Mouse (Mus musculus) G1E (cell line): ENCODE measurements around the gene Kcnk2. TPM values are rescaled to one million over a fixed set of nuclear protein-coding genes. Genes with fewer than 3 reads are reported as not detected.

Experiments
- ATAC-seq: 2 replicates; pipeline ENCODE4 v1.8.0; 2016; ENCODE audit warnings: mild to moderate bottlenecking; ENCODE audit not compliant: insufficient number of reproducible peaks, poor library complexity, low FRiP score, severe bottlenecking; ENCODE audit errors: extremely low read depth
- DNase-seq: peaks from one replicate; pipeline ENCODE4 v3.0.0; 2012; ENCODE audit warnings: low spot score
- H3K27me3 ChIP-seq: 2 replicates; pipeline ENCODE4 v1.6.1; 2012; ENCODE audit warnings: mild to moderate bottlenecking, low read length, inconsistent platforms; ENCODE audit not compliant: insufficient read depth
- H3K36me3 ChIP-seq: replicated peaks from 2 replicates; pipeline ENCODE3; 2012; ENCODE audit warnings: mild to moderate bottlenecking, inconsistent platforms
- H3K4me1 ChIP-seq: 2 replicates; pipeline ENCODE4 v1.6.1; 2012; ENCODE audit warnings: low read depth, low read length, inconsistent platforms, mixed read lengths; ENCODE audit not compliant: insufficient read depth
- H3K4me3 ChIP-seq: 2 replicates; pipeline ENCODE4 v1.5.1; 2012; ENCODE audit warnings: low read depth, mild to moderate bottlenecking, inconsistent platforms, low read length, moderate library complexity, mixed read lengths
- H3K9me3 ChIP-seq: replicated peaks from 2 replicates; pipeline ENCODE4 v1.6.1; 2012; ENCODE audit warnings: inconsistent platforms
- CTCF ChIP-seq: IDR thresholded peaks from 2 replicates; pipeline ENCODE4 v1.5.1; 2012; ENCODE audit warnings: low read depth, low read length, inconsistent platforms, mixed read lengths
- GATA1 ChIP-seq: IDR thresholded peaks from 2 replicates; pipeline ENCODE4 v1.6.1; 2012; ENCODE audit warnings: borderline replicate concordance, low read length, inconsistent platforms, mixed read lengths
- GATA2 ChIP-seq: IDR thresholded peaks from 2 replicates; pipeline ENCODE4 v1.6.1; 2012; ENCODE audit warnings: low read depth, low read length, inconsistent platforms, borderline replicate concordance
- POLR2AphosphoS5 ChIP-seq: IDR thresholded peaks from 2 replicates; pipeline ENCODE4 v1.6.1; 2012; ENCODE audit warnings: low read depth, low read length, inconsistent platforms; ENCODE audit not compliant: insufficient replicate concordance
- TAL1 ChIP-seq: conservative IDR thresholded peaks from 2 replicates; pipeline ENCODE4 v1.6.1; 2012; ENCODE audit warnings: low read depth, low read length, inconsistent platforms, mixed read lengths
- polyA plus RNA-seq: library from polyadenylated mRNA; stranded (reverse); fragments of >175 nt; gene quantifications from 2 replicates; pipeline ENCODE4 v1.2.3, GENCODE M21; 2012
- total RNA-seq, 2 experiments: library from RNA; stranded (forward) in 1 of 2; stranded (reverse) in 1 of 2; fragments of 200-1000 nt in 1 of 2; fragments of >200 nt in 1 of 2; fragmentation: Nextera tagmentation in 1 of 2; gene quantifications; 2 replicates each; pipeline ENCODE4 v1.2.3; 2014 to 2017

The Kcnk2 gene
- total and polyA plus RNA-seq, 3 experiments, result 0.22 TPM; not detected in 2

GRCm38 (mm10) chr1:189217751-189218564 is 184.1 kb downstream of the Kcnk2 start:
- H3K27me3 ChIP-seq, result no peaks in the 10 kb centered on the region
- ATAC-seq (no peak), DNase-seq (no peak)
- peaks cover 54% of the 10 kb centered on the region for H3K9me3 ChIP-seq
- H3K4me3 ChIP-seq, result no peak overlapping the region
- TF ChIP-seq TAL1 (no peak), GATA1 (no peak), CTCF (no peak), POLR2AphosphoS5 (no peak), GATA2 (no peak)
- H3K4me1 ChIP-seq, result no peaks in the 10 kb centered on the region
- H3K36me3 ChIP-seq, result no peaks in the 10 kb centered on the region

GRCm38 (mm10) chr1:189215131-189215530 is 186.9 kb downstream of the Kcnk2 start:
- ATAC-seq, result no peak
- Histone ChIP-seq H3K4me3 (no peak overlapping the region), H3K27me3 (no peaks in the 10 kb centered on the region), H3K4me1 (no peaks in the 10 kb centered on the region), H3K9me3 (peaks cover 58% of the 10 kb centered on the region), H3K36me3 (no peaks in the 10 kb centered on the region)
- no peak for DNase-seq
- TF ChIP-seq GATA1, result no peak
- TF ChIP-seq GATA2, result no peak

- Histone ChIP-seq H3K9me3 (peaks cover 64% of the 10 kb centered on the region), H3K4me1 (no peaks in the 10 kb centered on the region), H3K36me3 (no peaks in the 10 kb centered on the region), H3K27me3 (no peaks in the 10 kb centered on the region), H3K4me3 (no peak overlapping the region)
- DNase-seq (no peak), ATAC-seq (no peak)
- no peak for TF ChIP-seq GATA2
- TF ChIP-seq GATA1, result no peak
- TF ChIP-seq TAL1, result no peak
- no peak for TF ChIP-seq CTCF
- no peak for TF ChIP-seq POLR2AphosphoS5
Observed at GRCm38 (mm10) chr1:189214477-189214876, 187.6 kb downstream of the Kcnk2 start.

- no peaks in the 10 kb centered on the region for H3K4me1 ChIP-seq
- no peak overlapping the region for H3K4me3 ChIP-seq
- no peaks in the 10 kb centered on the region for H3K27me3 ChIP-seq
- DNase-seq, result no peak
- TF ChIP-seq CTCF, result no peak
- TF ChIP-seq GATA1, result no peak
- TF ChIP-seq TAL1, result no peak
- no peak for TF ChIP-seq GATA2
- TF ChIP-seq POLR2AphosphoS5, result no peak
- H3K9me3 ChIP-seq, result peaks cover 58% of the 10 kb centered on the region
- no peak for ATAC-seq
- H3K36me3 ChIP-seq, result no peaks in the 10 kb centered on the region
Observed at GRCm38 (mm10) chr1:189209715-189210108, 192.4 kb downstream of the Kcnk2 start.

- ATAC-seq (no peak), DNase-seq (no peak)
- Histone ChIP-seq H3K36me3 (no peaks in the 10 kb centered on the region), H3K9me3 (peaks cover 60% of the 10 kb centered on the region), H3K27me3 (no peaks in the 10 kb centered on the region), H3K4me1 (no peaks in the 10 kb centered on the region), H3K4me3 (no peak overlapping the region)
- no peak for TF ChIP-seq POLR2AphosphoS5
- TF ChIP-seq GATA1, result no peak
- TF ChIP-seq TAL1, result no peak
- no peak for TF ChIP-seq GATA2
- no peak for TF ChIP-seq CTCF
Observed at GRCm38 (mm10) chr1:189209029-189209714, 192.9 kb downstream of the Kcnk2 start.

- Histone ChIP-seq H3K27me3 (no peaks in the 10 kb centered on the region), H3K36me3 (no peaks in the 10 kb centered on the region), H3K4me3 (no peak overlapping the region), H3K4me1 (no peaks in the 10 kb centered on the region), H3K9me3 (peaks cover 60% of the 10 kb centered on the region)
- ATAC-seq, result no peak
- TF ChIP-seq GATA1 (no peak), TAL1 (no peak), GATA2 (no peak), CTCF (no peak), POLR2AphosphoS5 (no peak)
- DNase-seq, result no peak
Observed at GRCm38 (mm10) chr1:189208605-189209004, 193.5 kb downstream of the Kcnk2 start.
